In the genomic region with DNA sequence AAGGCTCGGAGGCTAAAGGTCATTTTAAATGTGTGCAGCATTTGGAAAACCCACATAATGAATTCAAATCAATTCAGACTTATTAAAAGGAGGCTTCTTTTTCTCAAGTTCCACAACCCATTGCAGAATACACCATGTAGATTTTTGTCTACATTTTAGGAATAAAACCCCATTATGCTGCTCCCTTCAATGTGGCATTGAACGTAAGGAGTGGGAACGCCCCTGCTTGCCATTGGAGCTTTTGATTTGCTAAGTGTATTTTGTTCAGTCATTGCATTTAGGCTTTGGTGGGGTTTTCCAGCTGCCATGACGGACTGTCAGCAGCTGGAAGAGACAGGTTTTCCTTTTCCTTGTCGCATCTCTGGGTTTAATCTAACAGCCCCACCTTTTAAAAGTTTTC, we compare ENCODE assay signal across 19 mouse cellular contexts.
"Had no signal": no experiment of that assay in that cellular context is flagged by ENCODE, and none has a peak within 500 bp of the region (broad histone marks: within the 10 kb centered on the region; RNA-seq: fewer than 3 reads in every experiment).

No protein-coding gene starts in this region.

- H3K9ac ChIP-seq: limb, embryonic 13.5 days; liver, embryonic 12.5 days; liver, embryonic 15.5 days; lung, embryonic 15.5 days; midbrain, embryonic 13.5 days had no signal

- H3K27ac ChIP-seq: kidney, postnatal 0 days; layer of hippocampus, adult 2 months; limb, embryonic 10.5 days; limb, embryonic 13.5 days; liver, embryonic 12.5 days; liver, embryonic 15.5 days; lung, embryonic 15.5 days; midbrain, embryonic 13.5 days had no signal

- H3K4me1 ChIP-seq: limb, embryonic 13.5 days; liver, embryonic 15.5 days; lung, embryonic 15.5 days had no signal

- H3K36me3 ChIP-seq: limb, embryonic 10.5 days; limb, embryonic 13.5 days; lung, embryonic 15.5 days; midbrain, embryonic 13.5 days had no signal

- ATAC-seq: liver, embryonic 12.5 days; midbrain, embryonic 16.5 days had no signal

- H3K27me3 ChIP-seq: limb, embryonic 13.5 days; liver, embryonic 12.5 days; liver, embryonic 15.5 days; lung, embryonic 15.5 days; megakaryocyte, embryonic 14.5 days; midbrain, embryonic 13.5 days had no signal

- DNase-seq: kidney, adult 9 months; kidney, postnatal 25 days; layer of hippocampus, adult 9-11 months; liver; lung, adult 18-20 months; lung, postnatal 10 days; lung, postnatal 36 days; thymus, adult 18-20 months; thymus, postnatal 36 days had no signal

- H3K9me3 ChIP-seq: limb, embryonic 10.5 days; limb, embryonic 13.5 days; liver, embryonic 12.5 days; liver, embryonic 15.5 days; lung, embryonic 15.5 days; megakaryocyte, embryonic 14.5 days; midbrain, embryonic 13.5 days had no signal

- H3K4me2 ChIP-seq: limb, embryonic 13.5 days; liver, embryonic 12.5 days; liver, embryonic 15.5 days; lung, embryonic 15.5 days; midbrain, embryonic 13.5 days had no signal

- H3K4me3 ChIP-seq: layer of hippocampus, adult 2 months; limb, embryonic 10.5 days; limb, embryonic 13.5 days; liver, embryonic 12.5 days; liver, embryonic 15.5 days; lung, embryonic 15.5 days; megakaryocyte, embryonic 14.5 days; midbrain, embryonic 13.5 days had no signal
